Mouse (Mus musculus) embryonic facial prominence, embryonic 11.5 days (tissue): Measurements from ENCODE around the gene Gm38431. TPM values are rescaled to one million over a fixed set of nuclear protein-coding genes. Genes with fewer than 3 reads are reported as not detected.

Experiments used
- ATAC-seq: fragments of 200-750 bp; cut with Nextera tagmentation; replicated peaks from 2 replicates; pipeline ENCODE4 v1.8.0; 2017; ENCODE audit warnings: low read depth; ENCODE audit not compliant: insufficient number of reproducible peaks, low FRiP score, low TSS enrichment
- DNase-seq: peaks from one replicate; pipeline ENCODE4 v3.0.0-alpha.2; 2015; ENCODE audit warnings: low spot score
- H3K27ac ChIP-seq: fragments of 300-500 bp; sonication (generic); replicated peaks from 2 replicates; pipeline ENCODE4 v1.5.1; 2014; ENCODE audit warnings: mild to moderate bottlenecking, low read depth, low read length, control low read depth
- H3K27me3 ChIP-seq: fragments of 300-500 bp; sonication (generic); 2 replicates; pipeline ENCODE4 v1.6.1; 2014; ENCODE audit warnings: mild to moderate bottlenecking, low read length, moderate library complexity, mixed read lengths; ENCODE audit not compliant: control insufficient read depth, insufficient read depth
- H3K36me3 ChIP-seq: fragments of 300-500 bp; sonication (generic); replicated peaks from 2 replicates; pipeline ENCODE4 v1.6.1; 2014; ENCODE audit warnings: low read depth, mild to moderate bottlenecking, low read length, moderate library complexity, mixed read lengths; ENCODE audit not compliant: control insufficient read depth, insufficient read depth
- H3K4me1 ChIP-seq: fragments of 300-500 bp; sonication (generic); 2 replicates; pipeline ENCODE4 v1.6.1; 2014; ENCODE audit warnings: low read length, mixed read lengths; ENCODE audit not compliant: control insufficient read depth, insufficient read depth
- H3K4me2 ChIP-seq: fragments of 300-500 bp; sonication (generic); 2 replicates; pipeline ENCODE4 v1.6.1; 2014; ENCODE audit warnings: low read depth, mild to moderate bottlenecking, control low read depth, low read length, moderate library complexity
- H3K4me3 ChIP-seq: fragments of 300-500 bp; sonication (generic); 2 replicates; pipeline ENCODE4 v1.5.1; 2014; ENCODE audit warnings: low read depth, low read length, control low read depth
- H3K9ac ChIP-seq: fragments of 300-500 bp; sonication (generic); replicated peaks from 2 replicates; pipeline ENCODE4 v1.6.1; 2014; ENCODE audit warnings: mild to moderate bottlenecking, control low read depth, low read length
- H3K9me3 ChIP-seq: fragments of 300-500 bp; sonication (generic); replicated peaks from 2 replicates; pipeline ENCODE4 v1.6.1; 2016; ENCODE audit warnings: mild to moderate bottlenecking, low read length, inconsistent platforms, mixed read lengths; ENCODE audit not compliant: control insufficient read depth
- WGBS: fragments of 180-500 bp; shearing (Covaris S2); extraction: QIAGEN DNeasy Blood & Tissue Kit; methylation state at CpG from one replicate; pipeline ENCODE4 v1.1.7; 2014; 5-methylcytosine and 5-hydroxymethylcytosine counted together
- polyA plus RNA-seq: library from polyadenylated mRNA; unstranded; fragments of >200 nt; fragmentation: Nextera tagmentation; extraction: Ambion mirVana; gene quantifications from 2 replicates; pipeline ENCODE4 v1.2.1, GENCODE M21; 2014

The Gm38431 gene
- polyA plus RNA-seq, 1 experiment from 2014 or later = 2.3 TPM

DNA sequence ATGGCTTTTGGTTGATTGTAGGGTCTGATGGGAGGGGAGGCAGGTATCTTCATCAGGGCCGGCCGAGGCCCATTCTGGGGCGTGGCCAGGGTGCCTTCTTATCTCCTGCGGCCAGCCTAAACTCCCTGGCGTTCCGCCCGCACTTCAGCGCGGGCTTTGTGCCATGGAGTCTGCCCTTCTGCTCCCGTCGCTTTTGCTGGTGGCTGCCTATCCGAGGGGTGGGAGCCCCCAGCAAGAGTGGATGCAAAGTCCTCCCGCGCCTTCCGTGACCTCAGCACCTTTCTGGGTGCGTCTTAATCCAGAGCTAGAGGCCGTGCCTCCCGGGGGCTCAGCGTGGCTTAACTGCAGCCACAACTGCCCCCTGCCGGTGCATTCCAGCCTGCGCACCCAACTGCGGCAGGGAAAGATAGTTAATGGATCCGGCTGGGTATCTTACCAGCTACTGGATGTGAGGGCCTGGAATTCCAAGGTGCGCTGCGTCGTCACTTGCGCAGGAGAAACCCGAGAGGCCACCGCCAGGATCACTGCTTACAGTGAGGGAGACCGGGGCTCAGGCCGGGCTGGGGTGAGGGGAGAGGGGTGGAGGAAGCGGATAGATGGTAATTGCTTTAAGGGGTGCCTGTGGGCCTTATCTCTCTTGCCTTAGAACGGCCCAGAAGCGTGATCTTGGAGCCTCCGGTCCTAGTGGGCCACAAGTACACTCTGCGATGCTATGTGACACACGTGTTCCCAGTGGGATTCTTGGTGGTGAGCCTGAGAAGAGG, 62.3 kb downstream of the Gm38431 start, which contains the start of gene Icam4:
TSS of gene Icam4 (plus strand) at position 83 of the 764 bp plus-strand sequence.
- Histone ChIP-seq H3K4me1 (peaks cover 4% of the 10 kb centered on the region), H3K4me3 (peak within 1 kb of the TSS; percentile 23), H3K36me3 (no peaks in the 10 kb centered on the region), H3K4me2 (peak within 1 kb of the TSS; percentile 57), H3K27me3 (peaks cover 30% of the 10 kb centered on the region), H3K27ac (no peak within 1 kb of the TSS), H3K9me3 (no peaks in the 10 kb centered on the region), H3K9ac (peak within 1 kb of the TSS; percentile 44)
- ATAC-seq (no peak), DNase-seq (peak; percentile 86)
- 2% methylated on average over 37 of the region's 37 CpGs for whole genome bisulfite sequencing

- 73% methylated on average over 6 of the region's 6 CpGs for WGBS
Observed at GRCm38 (mm10) chr9:21028560-21029110, 63.2 kb downstream of the Gm38431 start.

DNA sequence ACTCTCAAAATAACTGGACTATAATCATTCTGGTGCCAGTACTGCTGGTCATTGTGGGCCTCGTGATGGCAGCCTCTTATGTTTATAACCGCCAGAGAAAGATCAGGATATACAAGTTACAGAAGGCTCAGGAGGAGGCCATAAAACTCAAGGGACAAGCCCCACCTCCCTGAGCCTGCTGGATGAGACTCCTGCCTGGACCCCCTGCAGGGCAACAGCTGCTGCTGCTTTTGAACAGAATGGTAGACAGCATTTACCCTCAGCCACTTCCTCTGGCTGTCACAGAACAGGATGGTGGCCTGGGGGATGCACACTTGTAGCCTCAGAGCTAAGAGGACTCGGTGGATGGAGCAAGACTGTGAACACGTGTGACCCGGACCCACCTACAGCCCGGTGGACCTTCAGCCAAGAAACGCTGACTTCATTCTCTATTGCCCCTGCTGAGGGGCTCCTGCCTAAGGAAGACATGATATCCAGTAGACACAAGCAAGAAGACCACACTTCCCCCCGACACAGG, 64.0 kb downstream of the Gm38431 start:
- 60% methylated on average over 8 of the region's 8 CpGs for WGBS
- Histone ChIP-seq H3K27me3 (peaks cover 16% of the 10 kb centered on the region), H3K4me3 (no peak overlapping the region), H3K9me3 (no peaks in the 10 kb centered on the region), H3K9ac (no peak overlapping the region), H3K36me3 (no peaks in the 10 kb centered on the region), H3K4me1 (peaks cover 4% of the 10 kb centered on the region), H3K27ac (no peak overlapping the region), H3K4me2 (no peak overlapping the region)
- ATAC-seq (no peak), DNase-seq (no peak)

More at GRCm38 (mm10) chr9:21028560-21029110, 63.2 kb downstream of the Gm38431 start:
- DNase-seq (no peak), ATAC-seq (no peak)
- H3K4me3 ChIP-seq = no peak overlapping the region
- H3K36me3 ChIP-seq = no peaks in the 10 kb centered on the region
- peaks cover 23% of the 10 kb centered on the region for H3K27me3 ChIP-seq
- H3K9ac ChIP-seq = no peak overlapping the region
- no peak overlapping the region for H3K27ac ChIP-seq
- peaks cover 4% of the 10 kb centered on the region for H3K4me1 ChIP-seq
- no peaks in the 10 kb centered on the region for H3K9me3 ChIP-seq
- H3K4me2 ChIP-seq = no peak overlapping the region; the same call in 1 of the 2 replicates

GRCm38 (mm10) chr9:21026849-21027248, 64.9 kb downstream of the Gm38431 start:
- H3K27me3 ChIP-seq = peaks cover 6% of the 10 kb centered on the region
- no peaks in the 10 kb centered on the region; the same call in none of the 2 replicates for H3K4me1 ChIP-seq
- no peak overlapping the region for H3K9ac ChIP-seq
- no peak overlapping the region for H3K27ac ChIP-seq
- H3K4me3 ChIP-seq = no peak overlapping the region
- H3K9me3 ChIP-seq = no peaks in the 10 kb centered on the region
- DNase-seq = no peak
- no peak overlapping the region for H3K4me2 ChIP-seq
- no peak for ATAC-seq
- H3K36me3 ChIP-seq = no peaks in the 10 kb centered on the region
- 83% methylated on average over 12 of the region's 12 CpGs for WGBS

DNA sequence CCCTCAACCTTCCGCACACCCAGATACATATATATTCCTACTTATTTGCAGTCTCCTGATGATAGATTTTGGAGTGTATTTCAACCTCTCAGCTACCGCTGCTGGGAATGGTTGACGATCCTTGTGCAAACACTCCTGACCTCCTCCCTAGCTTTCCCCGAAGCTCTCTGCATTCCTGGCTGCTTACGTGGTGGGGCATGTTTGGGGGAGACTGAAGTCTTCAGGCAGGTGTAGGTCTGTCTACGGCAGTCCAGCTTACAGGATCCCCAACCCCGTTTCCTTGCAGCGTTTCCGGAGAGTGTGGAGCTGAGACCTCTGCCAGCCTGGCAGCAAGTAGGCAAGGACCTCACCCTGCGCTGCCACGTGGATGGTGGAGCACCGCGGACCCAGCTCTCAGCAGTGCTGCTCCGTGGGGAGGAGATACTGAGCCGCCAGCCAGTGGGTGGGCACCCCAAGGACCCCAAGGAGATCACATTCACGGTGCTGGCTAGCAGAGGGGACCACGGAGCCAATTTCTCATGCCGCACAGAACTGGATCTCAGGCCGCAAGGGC, 66.5 kb downstream of the Gm38431 start:
- Histone ChIP-seq H3K27me3 (peaks cover 4% of the 10 kb centered on the region), H3K4me2 (no peak overlapping the region), H3K4me3 (no peak overlapping the region), H3K9me3 (no peaks in the 10 kb centered on the region), H3K27ac (no peak overlapping the region), H3K4me1 (no peaks in the 10 kb centered on the region; the same call in none of the 2 replicates), H3K36me3 (no peaks in the 10 kb centered on the region), H3K9ac (no peak overlapping the region)
- WGBS = 67% methylated on average over 19 of the region's 19 CpGs
- ATAC-seq (no peak), DNase-seq (no peak)

DNA sequence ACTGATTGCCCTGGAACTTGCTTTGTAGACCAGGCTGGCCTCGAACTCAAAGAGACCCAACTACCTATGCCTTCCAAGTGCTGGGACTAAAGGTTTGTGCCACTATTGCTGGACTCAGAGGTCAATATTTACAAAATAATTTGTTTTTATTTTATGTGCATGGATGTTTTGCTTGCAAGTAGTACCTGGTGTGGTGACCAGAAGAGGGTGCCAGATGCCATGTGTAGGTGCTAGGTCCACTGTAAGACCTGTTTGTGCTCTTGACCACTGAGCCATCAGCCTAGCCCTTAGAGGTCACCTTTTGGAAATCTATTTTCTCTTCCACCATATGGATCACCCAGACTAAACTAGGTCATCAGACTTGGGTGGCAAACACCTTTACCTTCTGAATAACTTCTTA, 69.1 kb downstream of the Gm38431 start:
- ATAC-seq (no peak), DNase-seq (no peak)
- no peak overlapping the region for H3K4me3 ChIP-seq
- H3K9ac ChIP-seq = no peak overlapping the region
- no peak overlapping the region for H3K27ac ChIP-seq
- 85% methylated on average over 1 of the region's 1 CpGs for WGBS
- H3K9me3 ChIP-seq = no peaks in the 10 kb centered on the region
- no peaks in the 10 kb centered on the region for H3K4me1 ChIP-seq
- H3K27me3 ChIP-seq = peaks cover 3% of the 10 kb centered on the region; the same call in 1 of the 2 replicates
- no peaks in the 10 kb centered on the region for H3K36me3 ChIP-seq
- no peak overlapping the region for H3K4me2 ChIP-seq

DNA sequence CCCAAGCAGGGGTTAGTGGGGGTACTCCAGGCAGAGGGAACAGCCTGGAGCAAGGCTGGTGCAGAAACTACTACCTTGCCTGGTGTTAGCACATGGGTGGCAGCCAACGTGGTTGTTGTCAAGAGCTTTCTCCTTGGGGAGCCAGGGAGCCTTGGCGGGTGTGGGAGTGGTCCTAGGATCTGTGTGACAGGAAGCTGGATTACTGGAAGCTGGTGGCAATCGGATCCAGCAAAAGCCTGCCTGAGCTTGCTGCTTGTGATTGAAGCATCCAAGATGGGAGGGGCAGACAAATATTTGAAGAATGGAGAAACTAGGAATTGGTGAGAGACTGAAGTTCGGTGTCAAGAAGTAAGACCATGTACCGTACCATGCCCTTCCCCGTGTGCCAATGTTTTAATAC, 69.5 kb downstream of the Gm38431 start:
- H3K4me1 ChIP-seq = no peaks in the 10 kb centered on the region; the same call in 1 of the 2 replicates
- no peaks in the 10 kb centered on the region for H3K36me3 ChIP-seq
- H3K27me3 ChIP-seq = peaks cover 5% of the 10 kb centered on the region
- H3K4me3 ChIP-seq = no peak overlapping the region
- ATAC-seq (no peak), DNase-seq (no peak)
- H3K9me3 ChIP-seq = no peaks in the 10 kb centered on the region
- H3K27ac ChIP-seq = no peak overlapping the region
- H3K9ac ChIP-seq = no peak overlapping the region; the same call in 1 of the 2 replicates
- WGBS = 59% methylated on average over 6 of the region's 6 CpGs
- H3K4me2 ChIP-seq = no peak overlapping the region

DNA sequence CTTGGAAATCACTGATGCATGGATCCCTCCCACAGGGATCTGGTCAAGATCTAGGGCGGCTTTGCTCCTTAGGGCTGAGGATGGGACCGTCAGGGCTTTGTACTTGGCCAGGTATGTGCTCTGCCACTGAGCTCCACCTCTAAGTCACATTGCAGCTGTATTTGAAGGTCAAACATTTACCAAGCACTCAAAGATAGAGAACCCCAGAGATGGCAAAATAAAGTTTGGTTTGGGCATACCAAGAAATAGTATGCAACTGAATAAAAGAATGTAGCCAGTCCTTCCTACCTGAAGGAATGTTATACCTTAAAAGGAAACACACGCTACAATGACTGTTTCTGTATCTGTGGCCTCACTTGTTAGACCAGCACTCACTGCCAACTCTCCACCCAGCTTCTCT, 70.4 kb downstream of the Gm38431 start:
- H3K9me3 ChIP-seq = no peaks in the 10 kb centered on the region

More for the DNA sequence above, 70.4 kb downstream of the Gm38431 start:
- H3K36me3 ChIP-seq = no peaks in the 10 kb centered on the region
- no peak overlapping the region for H3K4me3 ChIP-seq
- no peak overlapping the region for H3K4me2 ChIP-seq
- WGBS = 67% methylated on average over 3 of the region's 3 CpGs
- no peak overlapping the region for H3K9ac ChIP-seq
- ATAC-seq = no peak
- no peaks in the 10 kb centered on the region; the same call in 1 of the 2 replicates for H3K4me1 ChIP-seq
- H3K27ac ChIP-seq = no peak overlapping the region
- peaks cover 13% of the 10 kb centered on the region for H3K27me3 ChIP-seq
- no peak for DNase-seq
